Mouse (Mus musculus) small intestine, adult 2 months (tissue): Measurements from ENCODE around the gene Miip. TPM values are rescaled to one million over a fixed set of nuclear protein-coding genes. Genes with fewer than 3 reads are reported as not detected.
"Not testable (repeated sequence)": the region's sequence is repeated elsewhere in the genome, so short reads cannot be mapped to it uniquely, and the experiment has no call there.

ENCODE experiments used
- H3K27ac ChIP-seq: fragments of 200-500 bp; 2 replicates; pipeline ENCODE4 v1.5.1; 2012; ENCODE audit warnings: low read depth, low read length, control low read depth, inconsistent platforms; ENCODE audit not compliant: insufficient read depth
- H3K27me3 ChIP-seq: fragments of 200-500 bp; 2 replicates; pipeline ENCODE4 v1.6.1; 2012; ENCODE audit warnings: mild to moderate bottlenecking, moderate library complexity, low read length, inconsistent platforms; ENCODE audit not compliant: control insufficient read depth, insufficient read depth
- H3K36me3 ChIP-seq: fragments of 200-500 bp; 2 replicates; pipeline ENCODE4 v1.6.1; 2012; ENCODE audit warnings: mild to moderate bottlenecking, low read length, control low read depth, inconsistent platforms; ENCODE audit not compliant: control insufficient read depth, insufficient read depth
- H3K4me1 ChIP-seq: fragments of 200-500 bp; 2 replicates; pipeline ENCODE4 v1.6.1; 2012; ENCODE audit warnings: low read length, inconsistent platforms, mixed read lengths; ENCODE audit not compliant: control insufficient read depth, insufficient read depth, insufficient read length
- H3K4me3 ChIP-seq: fragments of 200-500 bp; 2 replicates; pipeline ENCODE4 v1.5.1; 2012; ENCODE audit warnings: low read depth, mild to moderate bottlenecking, control low read depth, inconsistent platforms, low read length, moderate library complexity
- CTCF ChIP-seq: fragments of 200-500 bp; IDR thresholded peaks from 2 replicates; pipeline ENCODE4 v1.5.1; 2012; ENCODE audit warnings: low read depth, mild to moderate bottlenecking, control low read depth, inconsistent platforms, low read length, moderate library complexity, mixed read lengths; ENCODE audit not compliant: insufficient replicate concordance, insufficient read length; ENCODE audit errors: extremely low read depth
- POLR2A ChIP-seq: fragments of 200-500 bp; IDR thresholded peaks from 2 replicates; pipeline ENCODE4 v1.6.1; 2012; ENCODE audit warnings: low read depth, mild to moderate bottlenecking, control low read depth, inconsistent platforms, low read length, moderate library complexity
- WGBS: fragments of 180-500 bp; shearing (Covaris S2); methylation state at CpG from one replicate; pipeline ENCODE4 v1.1.7; 2018; 5-methylcytosine and 5-hydroxymethylcytosine counted together
- polyA plus RNA-seq: library from polyadenylated mRNA; depleted of rRNA; stranded (reverse); fragments of >200 nt; gene quantifications from 2 replicates; pipeline ENCODE4 v1.2.3, GENCODE M21; 2012

Miip gene
- polyA plus RNA-seq, 1 experiment: 48.3 TPM

DNA sequence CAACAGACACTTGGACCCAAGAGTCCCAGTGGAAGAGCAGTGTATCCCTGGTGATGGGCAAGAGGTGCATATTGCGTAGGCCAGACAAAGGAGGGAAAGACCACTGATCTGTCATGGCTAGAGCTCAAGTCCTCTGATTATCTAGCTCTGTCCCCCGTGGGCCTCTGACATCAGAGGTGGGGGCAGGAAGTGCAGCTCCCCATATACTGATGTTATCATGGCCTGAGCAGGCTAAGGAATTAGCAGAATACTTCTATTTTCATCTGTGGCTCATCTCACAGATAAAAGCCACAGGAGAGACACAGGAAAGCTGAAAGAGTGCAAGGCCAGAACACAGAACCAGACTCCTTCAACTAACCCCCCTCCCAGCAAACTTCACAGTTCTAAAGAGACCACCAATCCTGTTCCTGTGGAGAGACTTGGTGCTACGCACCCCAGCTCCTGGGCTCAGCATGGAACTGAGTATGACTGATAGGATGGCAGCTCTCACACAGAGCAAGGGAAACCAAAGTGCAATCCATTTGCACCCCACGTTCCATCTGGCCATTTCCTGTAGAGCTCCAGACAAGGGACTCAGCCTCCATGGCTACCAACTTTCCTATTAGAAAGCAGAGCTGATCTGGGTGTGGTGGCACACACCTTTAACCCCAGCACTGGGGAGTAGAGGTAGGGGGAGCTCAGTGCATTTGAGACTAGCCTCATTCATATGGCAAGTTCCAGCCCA lies 7.4 kb upstream of the Miip start:
- WGBS: 77% methylated on average over 4 of the region's 4 CpGs
- TF ChIP-seq CTCF: no peak
- no peak overlapping the region; the same call in 1 of the 2 replicates for H3K27ac ChIP-seq
- no peak overlapping the region for H3K4me3 ChIP-seq
- H3K27me3 ChIP-seq: no peaks in the 10 kb centered on the region
- peaks cover 67% of the 10 kb centered on the region for H3K36me3 ChIP-seq
- H3K4me1 ChIP-seq: peaks cover 8% of the 10 kb centered on the region; the same call in 1 of the 2 replicates

DNA sequence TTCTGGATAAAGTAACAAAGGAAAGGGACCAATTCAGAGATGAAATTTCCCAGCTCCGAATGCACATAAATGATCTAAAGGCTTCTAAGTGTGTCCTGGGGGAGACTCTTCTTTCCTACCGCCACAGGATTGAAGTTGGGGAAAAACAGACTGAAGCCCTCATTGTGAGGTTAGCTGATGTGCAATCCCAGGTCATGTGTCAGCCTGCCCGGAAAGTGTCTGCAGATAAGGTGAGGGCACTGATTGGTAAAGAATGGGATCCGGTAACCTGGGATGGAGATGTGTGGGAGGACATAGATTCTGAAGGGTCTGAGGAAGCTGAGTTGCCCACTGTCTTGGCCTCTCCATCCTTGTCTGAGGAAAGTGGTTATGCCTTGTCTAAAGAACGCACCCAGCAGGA lies 622 bp upstream of the Miip start:
- 6% methylated on average over 5 of the region's 5 CpGs for WGBS
- no peaks in the 10 kb centered on the region for H3K27me3 ChIP-seq
- peaks cover 15% of the 10 kb centered on the region; the same call in 1 of the 2 replicates for H3K4me1 ChIP-seq
- H3K4me3 ChIP-seq: peak overlapping the region; percentile 76
- TF ChIP-seq POLR2A (no peak), CTCF (no peak)
- peak overlapping the region; percentile 65; the same call in 1 of the 2 replicates for H3K27ac ChIP-seq
- H3K36me3 ChIP-seq: peaks cover 20% of the 10 kb centered on the region

DNA sequence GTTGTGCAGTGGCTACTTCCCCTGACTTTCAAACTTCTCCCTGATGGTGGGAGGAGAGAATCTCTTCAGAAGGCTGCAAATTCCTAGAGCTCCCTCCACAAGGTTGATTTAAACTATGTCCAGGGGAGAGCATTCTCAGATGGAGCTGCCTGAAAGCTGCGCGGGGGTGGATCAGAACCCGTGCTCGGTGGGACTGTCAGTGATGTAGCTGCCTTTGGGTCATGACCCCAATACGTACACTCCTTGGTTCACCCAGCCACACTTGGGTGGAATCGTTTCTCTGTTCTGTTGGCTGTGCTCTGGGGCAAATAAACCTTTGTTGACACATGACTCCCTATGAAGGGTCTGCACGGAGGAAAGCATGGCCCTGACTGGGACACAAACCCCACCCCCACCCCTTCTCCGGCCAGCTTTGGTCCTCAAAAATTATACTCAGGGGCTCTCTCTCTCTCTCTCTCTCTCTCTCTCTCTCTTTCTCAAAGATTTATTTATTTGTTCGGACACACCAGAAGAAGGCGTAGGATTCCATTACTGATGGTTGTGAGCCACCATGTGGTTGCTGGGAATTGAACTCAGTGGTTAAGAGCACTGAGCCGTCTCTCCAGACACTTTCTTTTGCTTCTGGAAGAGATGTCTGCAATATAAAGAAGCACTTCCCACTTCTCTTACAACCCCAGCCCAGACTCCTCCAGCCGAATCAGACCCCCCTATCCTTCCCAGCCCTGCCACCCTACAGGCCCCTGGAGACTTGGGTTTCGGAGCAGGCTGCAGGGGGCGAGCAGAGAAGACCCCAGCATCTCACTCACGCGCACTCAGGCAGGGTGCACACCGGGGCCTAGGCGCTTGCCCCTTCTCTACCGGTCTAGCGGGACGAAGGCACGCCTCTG lies 810 bp downstream of the Miip start:
- TF ChIP-seq CTCF (no peak), POLR2A (no peak; the same call in 1 of the 2 replicates)
- no peaks in the 10 kb centered on the region for H3K27me3 ChIP-seq
- H3K4me3 ChIP-seq: peak overlapping the region; percentile 75
- WGBS: 2% methylated on average over 22 of the region's 22 CpGs
- H3K36me3 ChIP-seq: peaks cover 14% of the 10 kb centered on the region
- H3K4me1 ChIP-seq: peaks cover 15% of the 10 kb centered on the region; the same call in 1 of the 2 replicates
- H3K27ac ChIP-seq: peak overlapping the region; percentile 21

DNA sequence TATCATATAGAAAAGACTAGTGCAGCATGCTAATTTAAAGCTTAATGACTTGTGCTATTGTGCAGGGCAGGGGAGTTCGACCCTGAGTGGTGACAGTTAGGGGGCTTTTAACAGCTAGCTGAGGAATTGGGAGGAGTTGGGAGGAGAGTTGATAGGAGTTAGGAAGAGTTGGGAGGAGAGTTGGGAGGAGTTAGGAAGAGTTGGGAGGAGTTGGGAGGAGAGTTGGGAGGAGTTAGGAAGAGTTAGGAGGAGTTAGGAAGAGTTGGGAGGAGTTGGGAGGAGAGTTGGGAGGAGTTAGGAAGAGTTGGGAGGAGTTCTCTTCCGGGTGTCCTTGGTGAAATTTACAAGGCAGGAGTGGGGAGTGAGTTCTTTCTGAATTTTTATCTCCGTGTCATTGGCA lies 1.8 kb downstream of the Miip start:
- not testable (repeated sequence) for H3K27me3 ChIP-seq, H3K4me3 ChIP-seq, H3K27ac ChIP-seq
- WGBS: 43% methylated on average over 3 of the region's 3 CpGs
- H3K36me3 ChIP-seq: peaks cover 16% of the 10 kb centered on the region
- H3K4me1 ChIP-seq: peaks cover 15% of the 10 kb centered on the region; the same call in 1 of the 2 replicates

DNA sequence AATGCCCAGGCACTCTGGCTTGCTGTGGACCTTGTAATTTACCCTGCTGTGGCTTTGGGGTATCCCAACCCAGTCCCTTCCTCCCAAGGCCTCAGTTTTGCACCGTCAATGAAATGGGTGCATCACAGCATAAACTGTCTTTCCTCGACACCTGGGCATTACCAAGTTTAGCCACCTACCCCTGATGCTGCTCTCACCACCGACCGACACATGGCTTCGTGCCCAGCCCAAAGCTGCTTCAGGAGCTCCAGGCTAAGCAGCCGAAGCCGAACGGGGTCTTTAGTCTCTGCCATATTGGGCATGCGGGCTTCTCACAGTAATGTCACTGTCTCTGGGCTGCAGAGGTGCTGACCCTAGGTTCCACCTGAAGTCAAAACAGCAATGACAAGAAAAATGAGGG lies 2.6 kb downstream of the Miip start:
- H3K36me3 ChIP-seq: peaks cover 20% of the 10 kb centered on the region
- WGBS: 95% methylated on average over 9 of the region's 9 CpGs
- TF ChIP-seq CTCF: no peak
- H3K4me1 ChIP-seq: peaks cover 15% of the 10 kb centered on the region; the same call in 1 of the 2 replicates
- no peak overlapping the region for H3K27ac ChIP-seq
- H3K27me3 ChIP-seq: no peaks in the 10 kb centered on the region
- H3K4me3 ChIP-seq: no peak overlapping the region

DNA sequence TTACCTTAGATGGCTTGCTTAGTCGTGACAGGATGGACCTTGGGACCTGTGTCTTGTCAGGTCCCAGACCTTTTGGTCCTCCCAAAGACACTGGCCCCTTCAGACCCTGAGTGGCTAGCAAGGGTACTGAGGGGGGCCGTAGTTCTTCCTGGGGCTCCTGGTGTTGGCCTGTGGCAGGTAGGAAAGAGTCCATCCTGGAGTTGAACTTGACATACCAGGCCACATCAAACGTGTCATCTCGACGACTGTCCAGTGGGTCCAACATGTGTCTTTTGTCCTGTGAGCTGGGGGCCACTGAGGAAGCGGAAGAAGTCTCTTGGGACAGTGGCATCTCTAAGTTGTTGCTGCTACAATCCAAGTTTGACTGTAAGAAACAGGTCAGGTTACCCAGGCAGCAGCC lies 3.0 kb downstream of the Miip start:
- H3K27me3 ChIP-seq: no peaks in the 10 kb centered on the region
- H3K36me3 ChIP-seq: peaks cover 24% of the 10 kb centered on the region
- WGBS: 96% methylated on average over 6 of the region's 6 CpGs
- TF ChIP-seq CTCF (no peak), POLR2A (no peak)
- peaks cover 15% of the 10 kb centered on the region; the same call in 1 of the 2 replicates for H3K4me1 ChIP-seq
- no peak overlapping the region for H3K27ac ChIP-seq
- H3K4me3 ChIP-seq: no peak overlapping the region

DNA sequence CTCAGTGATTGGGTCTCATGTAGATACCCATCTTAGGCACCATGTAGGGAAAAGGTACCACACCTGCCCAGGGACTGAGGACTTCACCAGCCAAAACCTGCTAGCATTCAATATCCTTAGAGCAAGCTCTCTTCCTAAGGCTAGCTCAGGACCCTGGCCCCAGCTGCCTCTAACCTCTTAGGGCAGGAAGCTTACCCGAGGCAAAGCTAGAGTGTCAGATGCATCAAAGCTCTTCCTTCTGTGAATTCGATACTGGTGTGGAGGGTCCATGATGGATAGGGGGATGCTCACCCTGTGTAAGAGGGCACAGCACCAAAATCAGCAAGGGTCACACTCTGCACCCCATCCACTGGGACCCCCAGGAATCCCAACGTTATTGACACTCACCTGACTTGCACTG lies 6.6 kb downstream of the Miip start:
- 89% methylated on average over 3 of the region's 3 CpGs for WGBS
- no peak overlapping the region for H3K4me3 ChIP-seq
- H3K27me3 ChIP-seq: no peaks in the 10 kb centered on the region
- H3K27ac ChIP-seq: no peak overlapping the region
- TF ChIP-seq CTCF: no peak
- TF ChIP-seq POLR2A: no peak
- peaks cover 28% of the 10 kb centered on the region for H3K36me3 ChIP-seq
- H3K4me1 ChIP-seq: no peaks in the 10 kb centered on the region
